Mouse (Mus musculus) cerebellum, adult 2 months (tissue): ENCODE measurements at regions not wholly inside any gene's neighbourhood (a gene's known extent, or its start where the extent isn't known, plus 50 kb on each side); places are given as distances from the start of the nearest gene placed in this dataset.

Source experiments
- CTCF ChIP-seq: fragments of 200-500 bp; IDR thresholded peaks from 2 replicates; pipeline ENCODE4 v1.5.1; 2011; ENCODE audit warnings: low read depth, mild to moderate bottlenecking, control low read depth, low read length, moderate library complexity, borderline replicate concordance; ENCODE audit not compliant: insufficient read depth
- POLR2A ChIP-seq: fragments of 200-500 bp; IDR thresholded peaks from 2 replicates; pipeline ENCODE4 v1.6.1; 2011; ENCODE audit warnings: low read length, control low read depth, borderline replicate concordance; ENCODE audit not compliant: insufficient read depth

DNA sequence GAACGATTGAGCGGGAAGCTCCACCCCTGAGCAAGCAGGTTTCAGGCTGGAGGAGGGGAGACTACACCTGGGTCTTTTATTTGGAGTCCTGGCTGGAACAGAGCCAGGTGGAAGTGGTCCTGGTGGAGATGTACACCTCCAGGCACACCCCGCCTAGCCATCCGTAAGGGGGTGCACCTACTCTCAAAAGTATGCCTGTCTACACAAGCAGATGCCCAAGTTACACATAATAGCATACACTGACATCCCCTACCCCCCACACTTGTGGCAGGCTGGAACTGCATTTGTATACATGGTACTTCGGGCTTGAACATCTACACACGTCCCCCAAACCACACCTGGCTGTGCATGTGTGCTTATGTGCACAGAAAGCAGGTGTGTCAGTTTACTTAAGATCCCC, 236.8 kb upstream of the 4930535I16Rik start:
- no peak for TF ChIP-seq POLR2A
- TF ChIP-seq CTCF, result no peak
